Mouse (Mus musculus): Measurements from ENCODE around the gene Ednra. TPM values are rescaled to one million over a fixed set of nuclear protein-coding genes. Genes with fewer than 3 reads are reported as not detected.

Gene Ednra
- total RNA-seq, 2 experiments from 2014 or later = 66.4 to 77.3 TPM

GRCm38 (mm10) chr8:77640093-77640839 lies 84.0 kb downstream of the Ednra start:
- DNase-seq = no peak

GRCm38 (mm10) chr8:77637593-77637992 lies 86.7 kb downstream of the Ednra start:
- DNase-seq = no peak

GRCm38 (mm10) chr8:77634035-77634434 lies 90.2 kb downstream of the Ednra start:
- no peak for DNase-seq

GRCm38 (mm10) chr8:77633211-77633610 lies 91.1 kb downstream of the Ednra start:
- no peak for DNase-seq

GRCm38 (mm10) chr8:77630691-77631090 lies 93.6 kb downstream of the Ednra start:
- no peak for DNase-seq

GRCm38 (mm10) chr8:77629858-77630537 lies 94.3 kb downstream of the Ednra start:
- DNase-seq = peak; percentile 92

- DNase-seq = no peak
Observed at GRCm38 (mm10) chr8:77623677-77624209, 100.5 kb downstream of the Ednra start.

GRCm38 (mm10) chr8:77617916-77618315 lies 106.3 kb downstream of the Ednra start:
- peak; percentile 76 for DNase-seq

Other genes starting within 250 kb of the Ednra start
- gene Arhgap10, start 206.5 kb downstream of the Ednra start, total RNA-seq (2021) = 10 to 100 TPM; 50.3 to 51.3 TPM
- gene Prmt9, start 175.1 kb downstream of the Ednra start, total RNA-seq (2021) = 10 to 100 TPM; 14.1 to 15.5 TPM
- gene Tmem184c, start 113.8 kb downstream of the Ednra start, total RNA-seq (2021) = 10 to 100 TPM; 15.5 to 18.3 TPM